Mouse (Mus musculus) CH12.LX (cell line): ENCODE data around the gene Dpf3. TPM values are rescaled to one million over a fixed set of nuclear protein-coding genes. Genes with fewer than 3 reads are reported as not detected.

Experiments
- DNase-seq: peaks from one replicate; pipeline ENCODE4 v3.0.0-alpha.2; 2013; ENCODE audit errors: extremely low read depth
- H3K27ac ChIP-seq: 2 replicates; pipeline ENCODE4 v1.5.1; 2012; ENCODE audit warnings: low read depth, mild to moderate bottlenecking, control low read depth, moderate library complexity; ENCODE audit not compliant: insufficient read depth
- H3K27me3 ChIP-seq: replicated peaks from 2 replicates; pipeline ENCODE3; 2012; ENCODE audit warnings: inconsistent platforms
- H3K36me3 ChIP-seq, 2 experiments: replicated peaks in 1 of 2; 2 replicates each; pipeline versions ENCODE3 to v1.6.1; 2012; ENCODE audit warnings: inconsistent platforms in 1 of 2, low read length in 1 of 2, mild to moderate bottlenecking in 1 of 2, mixed read lengths in 1 of 2, moderate library complexity in 1 of 2; ENCODE audit not compliant: control insufficient read depth in 1 of 2, insufficient read depth in 1 of 2
- H3K4me1 ChIP-seq, 2 experiments: 2 replicates each; pipeline ENCODE4 v1.6.1; 2012; ENCODE audit warnings: inconsistent platforms in 1 of 2, moderate library complexity in 1 of 2; ENCODE audit not compliant: insufficient read depth in 2 of 2, control insufficient read depth in 1 of 2
- H3K4me2 ChIP-seq: 2 replicates; pipeline ENCODE4 v1.6.1; 2012; ENCODE audit warnings: low read depth, mild to moderate bottlenecking, control low read depth; ENCODE audit not compliant: poor library complexity, insufficient read depth, severe bottlenecking
- H3K4me3 ChIP-seq, 3 experiments: fragments of 150-350 bp in 1 of 3; sonication (generic) in 1 of 3; replicated peaks in 1 of 3; 2 replicates each; pipeline versions ENCODE3 to v1.5.1; 2011 to 2012; ENCODE audit warnings: low read depth in 2 of 3, low read length in 2 of 3, mild to moderate bottlenecking in 2 of 3, moderate library complexity in 2 of 3, control low read depth in 1 of 3, improper control_type of control experiment in 1 of 3, inconsistent platforms in 1 of 3, mixed read lengths in 1 of 3; ENCODE audit not compliant: poor library complexity in 1 of 3
- H3K79me2 ChIP-seq: replicated peaks from 2 replicates; pipeline ENCODE4 v1.6.1; 2012; ENCODE audit warnings: mild to moderate bottlenecking, moderate library complexity; ENCODE audit not compliant: control insufficient read depth, poor library complexity, insufficient read depth, severe bottlenecking; ENCODE audit errors: extremely low read depth
- H3K9ac ChIP-seq: 2 replicates; pipeline ENCODE4 v1.6.1; 2012; ENCODE audit warnings: low read depth, mild to moderate bottlenecking, control low read depth, moderate library complexity; ENCODE audit not compliant: insufficient read depth
- H3K9me3 ChIP-seq: replicated peaks from 2 replicates; pipeline ENCODE3; 2012; ENCODE audit warnings: low read length, inconsistent platforms, mixed read lengths
- BHLHE40 ChIP-seq: IDR thresholded peaks from 2 replicates; pipeline ENCODE4 v1.6.1; 2011; ENCODE audit warnings: mild to moderate bottlenecking, low read depth, low read length, improper control_type of control experiment
- CTCF ChIP-seq, 2 experiments: IDR thresholded peaks in 1 of 2; conservative IDR thresholded peaks in 1 of 2; 2 replicates each; pipeline ENCODE4 v1.5.1; 2011 to 2012; ENCODE audit warnings: low read depth in 2 of 2, low read length in 2 of 2, improper control_type of control experiment in 1 of 2, inconsistent platforms in 1 of 2, mild to moderate bottlenecking in 1 of 2, moderate library complexity in 1 of 2
- E2F4 ChIP-seq: IDR thresholded peaks from 2 replicates; pipeline ENCODE4 v1.6.1; 2011; ENCODE audit warnings: low read depth, low read length, improper control_type of control experiment; ENCODE audit not compliant: insufficient replicate concordance
- ELF1 ChIP-seq: IDR thresholded peaks from 2 replicates; pipeline ENCODE4 v1.6.1; 2014; ENCODE audit warnings: low read depth, mild to moderate bottlenecking, inconsistent platforms, low read length, improper control_type of control experiment
- EP300 ChIP-seq: IDR thresholded peaks from 2 replicates; pipeline ENCODE4 v1.6.1; 2011; ENCODE audit warnings: low read length, improper control_type of control experiment
- ETS1 ChIP-seq: conservative IDR thresholded peaks from 2 replicates; pipeline ENCODE4 v1.6.1; 2012; ENCODE audit warnings: low read depth, mild to moderate bottlenecking, inconsistent platforms, low read length, improper control_type of control experiment, moderate library complexity
- GABPA ChIP-seq: IDR thresholded peaks from 2 replicates; pipeline ENCODE4 v1.6.1; 2012; ENCODE audit warnings: low read depth, low read length, improper control_type of control experiment, inconsistent platforms; ENCODE audit not compliant: insufficient replicate concordance
- HCFC1 ChIP-seq: IDR thresholded peaks from 2 replicates; pipeline ENCODE4 v1.6.1; 2012; ENCODE audit warnings: low read depth, mild to moderate bottlenecking, inconsistent platforms, low read length, improper control_type of control experiment
- KAT2A ChIP-seq: IDR thresholded peaks from 2 replicates; pipeline ENCODE4 v1.6.1; 2012; ENCODE audit warnings: low read length, improper control_type of control experiment, inconsistent platforms; ENCODE audit not compliant: insufficient replicate concordance
- MAFK ChIP-seq: IDR thresholded peaks from 2 replicates; pipeline ENCODE4 v1.6.1; 2011; ENCODE audit warnings: low read length, improper control_type of control experiment; ENCODE audit not compliant: insufficient replicate concordance
- MAX ChIP-seq: IDR thresholded peaks from 2 replicates; pipeline ENCODE4 v1.6.1; 2011; ENCODE audit warnings: low read length, improper control_type of control experiment
- MAZ ChIP-seq: IDR thresholded peaks from 2 replicates; pipeline ENCODE4 v1.6.1; 2012; ENCODE audit warnings: low read depth, mild to moderate bottlenecking, inconsistent platforms, low read length, improper control_type of control experiment, moderate library complexity
- MYC ChIP-seq: IDR thresholded peaks from 2 replicates; pipeline ENCODE4 v1.6.1; 2011; ENCODE audit warnings: low read depth, mild to moderate bottlenecking, improper control_type of control experiment, low read length
- NELFE ChIP-seq: IDR thresholded peaks from 2 replicates; pipeline ENCODE4 v1.6.1; 2011; ENCODE audit warnings: low read depth, low read length, improper control_type of control experiment
- NRF1 ChIP-seq: IDR thresholded peaks from 2 replicates; pipeline ENCODE4 v1.6.1; 2014; ENCODE audit warnings: low read depth, mild to moderate bottlenecking, inconsistent platforms, low read length, improper control_type of control experiment, moderate library complexity
- PAX5 ChIP-seq: IDR thresholded peaks from 2 replicates; pipeline ENCODE4 v1.6.1; 2012; ENCODE audit warnings: low read length, inconsistent platforms, mixed read lengths
- POLR2AphosphoS2 ChIP-seq: IDR thresholded peaks from 2 replicates; pipeline ENCODE4 v1.6.1; 2011; ENCODE audit warnings: low read depth, low read length, improper control_type of control experiment
- RAD21 ChIP-seq: IDR thresholded peaks from 2 replicates; pipeline ENCODE4 v1.6.1; 2011; ENCODE audit warnings: low read depth, mild to moderate bottlenecking, low read length, improper control_type of control experiment, moderate library complexity
- RCOR1 ChIP-seq: conservative IDR thresholded peaks from 2 replicates; pipeline ENCODE4 v1.6.1; 2012; ENCODE audit warnings: low read depth, mild to moderate bottlenecking, inconsistent platforms, low read length, improper control_type of control experiment
- SIN3A ChIP-seq: IDR thresholded peaks from 2 replicates; pipeline ENCODE4 v1.6.1; 2012; ENCODE audit warnings: low read length, improper control_type of control experiment, inconsistent platforms
- SMC3 ChIP-seq: IDR thresholded peaks from 2 replicates; pipeline ENCODE4 v1.6.1; 2011; ENCODE audit warnings: low read depth, low read length, improper control_type of control experiment
- TCF12 ChIP-seq: IDR thresholded peaks from 2 replicates; pipeline ENCODE4 v1.6.1; 2014; ENCODE audit warnings: low read depth, mild to moderate bottlenecking, inconsistent platforms, low read length, improper control_type of control experiment
- UBTF ChIP-seq: IDR thresholded peaks from 2 replicates; pipeline ENCODE4 v1.6.1; 2012; ENCODE audit warnings: low read depth, mild to moderate bottlenecking, inconsistent platforms, low read length, improper control_type of control experiment, moderate library complexity
- USF2 ChIP-seq: conservative IDR thresholded peaks from 2 replicates; pipeline ENCODE4 v1.6.1; 2011; ENCODE audit warnings: low read depth, low read length, improper control_type of control experiment
- ZC3H11A ChIP-seq: IDR thresholded peaks from 2 replicates; pipeline ENCODE4 v1.6.1; 2012; ENCODE audit warnings: low read depth, mild to moderate bottlenecking, inconsistent platforms, low read length, improper control_type of control experiment
- dilution Hi-C: fragments of 300-500 bp; cut with MboI; formaldehyde crosslinking; loops from 2 replicates; pipeline ENCODE4 v1.14.3; 2020; ENCODE audit warnings: low sequenced_read_pairs; ENCODE audit not compliant: extremely low pct_unique_long_range_greater_than_20kb, extremely low pct_ligation_motif_present
- in situ Hi-C: fragments of 300-500 bp; cut with MboI; formaldehyde crosslinking; loops from 3 replicates; pipeline ENCODE4 v1.14.3; 2019; ENCODE audit warnings: low sequenced_read_pairs, low pct_ligation_motif_present, low pct_unique_long_range_greater_than_20kb, mixed read lengths
- polyA plus RNA-seq: library from polyadenylated mRNA; unstranded; fragments of >175 nt; gene quantifications from 2 replicates; pipeline ENCODE4 v1.2.1, GENCODE M21; 2012; ENCODE audit warnings: low read depth; ENCODE audit not compliant: insufficient read length
- total RNA-seq, 2 experiments: library from RNA; depleted of rRNA; stranded (reverse); fragments of 300-350 nt in 1 of 2; fragments of >200 nt in 1 of 2; gene quantifications; 2 replicates each; pipeline ENCODE4 v1.2.3; 2012 to 2014

Gene Dpf3
- total and polyA plus RNA-seq, 3 experiments = 0.42 to 1.2 (median 1.2) TPM

- no peaks in the 10 kb centered on the region for H3K9me3 ChIP-seq
- dilution Hi-C loops (no loop called here), in situ Hi-C loops (no loop called here)
- H3K4me3 ChIP-seq = no peak overlapping the region
- no peak overlapping the region for H3K9ac ChIP-seq
- TF ChIP-seq EP300 (no peak), RAD21 (no peak), MAZ (no peak), ZC3H11A (no peak), MAX (no peak), ELF1 (no peak), MAFK (no peak), MYC (no peak), SIN3A (no peak), ETS1 (no peak), RCOR1 (no peak), NELFE (no peak), BHLHE40 (no peak), UBTF (no peak), CTCF (conservative IDR thresholded peaks at IDR 0.05 in 1 of 2, IDR thresholded peaks at IDR 0.05 in 1 of 2; ENCODE audit: low read depth in 2 of 2, low read length in 2 of 2) (no peak), PAX5 (no peak)
- H3K4me1 ChIP-seq = peaks cover 2 to 7% of the 10 kb centered on the region in 2 experiments; a peak in 2 of 4 replicates
- DNase-seq = no peak
- H3K27me3 ChIP-seq = no peaks in the 10 kb centered on the region
- H3K79me2 ChIP-seq = no peaks in the 10 kb centered on the region
- H3K27ac ChIP-seq = no peak overlapping the region
- no peak overlapping the region for H3K4me2 ChIP-seq
- no peaks in the 10 kb centered on the region for H3K36me3 ChIP-seq
Measured at GRCm38 (mm10) chr12:83479140-83479539, 8.4 kb downstream of the Dpf3 start.

- no peaks in the 10 kb centered on the region for H3K9me3 ChIP-seq
- H3K36me3 ChIP-seq = no peaks in the 10 kb centered on the region
- no peak overlapping the region for H3K27ac ChIP-seq
- H3K79me2 ChIP-seq = no peaks in the 10 kb centered on the region
- dilution Hi-C loops = no loop called here
- peaks cover 0 to 3% of the 10 kb centered on the region in 2 experiments; a peak in 1 of 4 replicates for H3K4me1 ChIP-seq
- TF ChIP-seq TCF12 (no peak), ELF1 (no peak), KAT2A (no peak), MAX (no peak), NRF1 (no peak), GABPA (no peak), USF2 (no peak), MAFK (no peak), E2F4 (no peak), HCFC1 (no peak), RCOR1 (no peak), POLR2AphosphoS2 (no peak), ZC3H11A (no peak), SMC3 (no peak)
- H3K27me3 ChIP-seq = no peaks in the 10 kb centered on the region
- in situ Hi-C loops = no loop called here
- no peak for DNase-seq
- no peak overlapping the region for H3K9ac ChIP-seq
- H3K4me2 ChIP-seq = no peak overlapping the region
- H3K4me3 ChIP-seq = no peak overlapping the region
Measured at GRCm38 (mm10) chr12:83476277-83476676, 11.2 kb downstream of the Dpf3 start.
